Mouse (Mus musculus) C2C12 (cell line): ENCODE results near the gene Camp. TPM values are rescaled to one million over a fixed set of nuclear protein-coding genes. Genes with fewer than 3 reads are reported as not detected.

Source experiments
- H3K27me3 ChIP-seq: one replicate; pipeline ENCODE4 v1.6.1; 2011; ENCODE audit not compliant: control insufficient read depth, insufficient read depth, insufficient read length
- H3K36me3 ChIP-seq: one replicate; pipeline ENCODE4 v1.6.1; 2011; ENCODE audit not compliant: control insufficient read depth, insufficient read depth
- H3K4me3 ChIP-seq: one replicate; pipeline ENCODE4 v1.5.1; 2011; ENCODE audit warnings: mild to moderate bottlenecking, control low read depth; ENCODE audit not compliant: poor library complexity, insufficient read depth, severe bottlenecking
- H3K79me2 ChIP-seq: one replicate; pipeline ENCODE4 v1.6.1; 2011; ENCODE audit not compliant: control insufficient read depth, insufficient read depth
- H3K79me3 ChIP-seq: one replicate; pipeline ENCODE4 v1.6.1; 2011; ENCODE audit warnings: low read depth, control low read depth
- H3ac ChIP-seq: one replicate; pipeline ENCODE3; 2011; ENCODE audit warnings: low read depth; ENCODE audit not compliant: control insufficient read depth, insufficient read length
- CEBPB ChIP-seq: IDR thresholded peaks from one replicate; pipeline ENCODE4 v1.6.1; 2011; ENCODE audit warnings: low read depth, mild to moderate bottlenecking, control low read depth, moderate library complexity
- CTCF ChIP-seq: IDR thresholded peaks from one replicate; pipeline ENCODE4 v1.5.1; 2011; ENCODE audit not compliant: control insufficient read depth, insufficient read depth, insufficient read length
- FOSL1 ChIP-seq: IDR thresholded peaks from one replicate; pipeline ENCODE4 v1.8.0; 2011; ENCODE audit warnings: mild to moderate bottlenecking, low read length; ENCODE audit not compliant: poor library complexity, insufficient read depth, severe bottlenecking
- MAX ChIP-seq: IDR thresholded peaks from one replicate; pipeline ENCODE4 v1.6.1; 2011; ENCODE audit warnings: mild to moderate bottlenecking, control low read depth
- MYOD1 ChIP-seq: IDR thresholded peaks from one replicate; pipeline ENCODE4 v1.6.1; 2011; ENCODE audit warnings: low read depth; ENCODE audit not compliant: control insufficient read depth, insufficient read length
- MYOG ChIP-seq: IDR thresholded peaks from one replicate; pipeline ENCODE4 v1.6.1; 2011; ENCODE audit not compliant: control insufficient read depth, insufficient read length; ENCODE audit errors: extremely low read depth
- USF1 ChIP-seq: IDR thresholded peaks from one replicate; pipeline ENCODE4 v1.6.1; 2011; ENCODE audit warnings: low read depth, mild to moderate bottlenecking, control low read depth, moderate library complexity
- polyA plus RNA-seq: library from polyadenylated mRNA; unstranded; fragments of >200 nt; fragmentation: generic; extraction: Trizol; gene quantifications from one replicate; pipeline ENCODE4 v1.2.1, GENCODE M21; 2012; ENCODE audit warnings: missing spikeins

Camp gene
- polyA plus RNA-seq, 1 experiment = not detected

- Histone ChIP-seq H3K4me3 (peak within 1 kb of the TSS; percentile 49), H3K79me2 (peaks cover 17% of the 10 kb centered on the region), H3ac (peak within 1 kb of the TSS; percentile 72), H3K79me3 (no peaks in the 10 kb centered on the region), H3K27me3 (no peaks in the 10 kb centered on the region), H3K36me3 (peaks cover 3% of the 10 kb centered on the region)
- TF ChIP-seq MYOD1 (no peak), USF1 (peak; percentile 91), FOSL1 (no peak), CEBPB (no peak), CTCF (peak; percentile 40), MAX (peak; percentile 98), MYOG (no peak)
These were observed 16.9 kb downstream of the Camp start, which contains the start of gene Nme6 for GRCm38 (mm10) chr9:109832391-109833087. Gene Nme6 (plus strand): TSS chr9:109832749.

DNA sequence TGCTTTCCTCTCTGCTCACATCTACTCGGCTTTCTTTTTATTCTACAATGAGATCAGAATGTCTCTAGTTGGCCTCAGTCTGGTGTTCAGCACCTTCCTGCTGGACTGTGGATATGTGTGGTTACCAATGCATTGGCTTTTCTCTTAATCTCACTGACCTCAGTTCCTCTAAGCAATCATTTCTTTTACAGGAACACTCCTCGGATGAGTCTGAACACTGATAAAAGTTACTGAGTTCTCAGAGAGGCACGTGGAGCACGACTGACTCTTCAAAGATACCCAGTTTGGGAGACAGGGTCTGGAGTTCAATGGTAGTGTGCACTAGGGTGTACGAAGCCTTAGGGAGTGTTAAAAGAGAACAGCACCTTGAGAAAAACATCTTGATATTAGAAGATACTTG, 23.2 kb downstream of the Camp start:
- Histone ChIP-seq H3K79me3 (no peaks in the 10 kb centered on the region), H3K36me3 (no peaks in the 10 kb centered on the region), H3K27me3 (no peaks in the 10 kb centered on the region), H3K79me2 (no peaks in the 10 kb centered on the region), H3K4me3 (no peak overlapping the region), H3ac (no peak overlapping the region)
- TF ChIP-seq FOSL1 = no peak
- no peak for TF ChIP-seq CEBPB
- no peak for TF ChIP-seq MAX
- TF ChIP-seq MYOD1 = no peak

- Histone ChIP-seq H3K36me3 (no peaks in the 10 kb centered on the region), H3K79me3 (no peaks in the 10 kb centered on the region), H3K27me3 (no peaks in the 10 kb centered on the region), H3K79me2 (no peaks in the 10 kb centered on the region), H3K4me3 (no peak overlapping the region), H3ac (no peak overlapping the region)
- TF ChIP-seq CEBPB (no peak), CTCF (no peak), MYOG (no peak)
These were observed 23.7 kb downstream of the Camp start for GRCm38 (mm10) chr9:109825739-109826138.

DNA sequence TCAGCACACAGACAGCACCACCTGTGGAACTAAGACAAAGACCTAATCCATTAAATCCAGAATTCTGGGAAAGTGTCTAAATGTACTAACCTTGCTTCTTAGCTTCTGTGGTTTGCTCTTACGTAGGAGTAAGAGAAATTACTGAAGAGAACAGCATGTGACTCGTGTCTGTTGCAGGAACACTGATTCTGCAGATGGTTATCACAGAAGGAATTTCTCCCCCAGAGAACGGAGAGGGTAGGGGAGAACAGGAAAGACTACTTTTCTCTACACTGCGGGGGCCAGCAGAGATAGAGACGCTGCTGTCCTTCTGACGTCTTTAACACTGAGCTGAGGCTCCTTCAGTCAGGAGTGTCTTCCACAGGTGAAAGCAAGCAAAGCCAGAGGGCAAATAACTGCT, 33.1 kb downstream of the Camp start:
- Histone ChIP-seq H3K79me3 (no peaks in the 10 kb centered on the region), H3K36me3 (no peaks in the 10 kb centered on the region), H3K27me3 (peaks cover 3% of the 10 kb centered on the region), H3K79me2 (no peaks in the 10 kb centered on the region), H3ac (no peak overlapping the region), H3K4me3 (no peak overlapping the region)
- TF ChIP-seq MYOD1 = no peak
- no peak for TF ChIP-seq CEBPB
- no peak for TF ChIP-seq CTCF
- no peak for TF ChIP-seq FOSL1
- TF ChIP-seq USF1 = no peak
- no peak for TF ChIP-seq MAX
- no peak for TF ChIP-seq MYOG

GRCm38 (mm10) chr9:109813424-109813823, 36.0 kb downstream of the Camp start:
- H3K27me3 ChIP-seq = no peaks in the 10 kb centered on the region
- no peak overlapping the region for H3K4me3 ChIP-seq
- TF ChIP-seq CTCF (no peak), MYOG (no peak), USF1 (no peak), FOSL1 (no peak), CEBPB (no peak), MAX (no peak), MYOD1 (no peak)
- no peak overlapping the region for H3ac ChIP-seq
- H3K79me2 ChIP-seq = no peaks in the 10 kb centered on the region
- H3K36me3 ChIP-seq = no peaks in the 10 kb centered on the region
- H3K79me3 ChIP-seq = no peaks in the 10 kb centered on the region

DNA sequence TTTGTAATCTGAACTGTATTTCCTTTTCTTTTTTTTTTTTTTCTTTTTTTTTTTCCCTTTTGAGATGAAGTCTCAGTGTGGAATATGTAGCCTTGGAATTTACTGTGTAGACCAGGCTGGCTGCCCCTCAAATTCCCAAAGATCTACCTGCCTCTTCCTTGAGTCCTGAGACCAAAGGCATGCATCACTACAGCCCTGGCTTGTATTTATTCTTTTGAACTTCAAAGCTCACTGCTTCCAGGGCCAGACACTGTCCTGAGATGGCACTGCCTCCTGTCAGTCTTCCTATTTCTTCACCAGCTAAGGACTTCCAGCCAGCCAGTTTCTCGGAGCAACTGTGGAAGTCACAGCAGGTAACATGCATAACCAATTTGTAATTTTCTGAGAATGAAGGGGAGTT, 37.4 kb downstream of the Camp start, which contains the start of gene Spink8:
Gene Spink8 (plus strand): TSS at position 301 of the 400 bp plus-strand sequence.
- no peak within 1 kb of the TSS for H3K4me3 ChIP-seq
- no peaks in the 10 kb centered on the region for H3K79me3 ChIP-seq
- H3ac ChIP-seq = no peak within 1 kb of the TSS
- H3K36me3 ChIP-seq = no peaks in the 10 kb centered on the region
- H3K27me3 ChIP-seq = no peaks in the 10 kb centered on the region
- no peaks in the 10 kb centered on the region for H3K79me2 ChIP-seq
- no peak for TF ChIP-seq CTCF
- no peak for TF ChIP-seq FOSL1
- no peak for TF ChIP-seq CEBPB
- TF ChIP-seq MAX = no peak
- no peak for TF ChIP-seq MYOG
